Mouse (Mus musculus) cerebellum, adult 11-12 months (tissue): ENCODE measurements around the gene Crk.

ENCODE experiments used
- DNase-seq: peaks from one replicate; pipeline ENCODE4 v3.0.0; 2022

Gene Crk

DNA sequence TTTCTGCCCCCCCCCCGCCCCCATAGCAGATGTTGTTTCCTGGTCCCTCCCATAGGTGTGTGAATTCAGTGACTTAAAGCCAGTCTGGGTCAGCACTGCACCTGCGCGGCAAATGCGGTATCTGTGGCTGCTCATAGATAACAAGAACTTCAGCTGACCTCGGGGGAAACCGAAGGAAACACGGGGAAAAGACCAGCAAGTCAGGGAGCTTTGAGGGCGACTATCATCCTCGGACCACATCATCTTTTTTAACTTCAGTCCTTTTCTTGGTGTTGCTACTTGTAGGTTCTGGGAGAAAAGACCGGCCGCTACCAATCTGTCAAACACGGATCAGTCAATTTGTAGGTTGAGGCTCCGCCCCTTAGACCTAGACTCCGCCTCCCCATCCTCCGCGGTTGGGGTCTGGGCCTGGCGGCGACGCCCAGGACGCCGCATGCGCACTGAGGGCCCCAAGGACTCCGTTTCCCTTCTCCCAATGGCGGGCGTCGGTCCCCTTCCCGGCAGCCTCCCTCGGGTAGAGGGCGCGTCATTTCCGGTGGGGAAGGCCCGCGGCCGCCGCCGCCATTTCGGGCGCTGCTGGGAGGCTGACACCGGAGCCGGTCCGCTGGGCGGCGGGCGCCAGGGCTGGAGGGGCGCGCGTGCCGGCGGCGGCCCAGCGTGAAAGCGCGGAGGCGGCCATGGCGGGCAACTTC is at the start of gene Crk:
Gene Crk (plus strand): TSS at position 513 of the 692 bp plus-strand sequence.
- DNase-seq: peak; percentile 98

GRCm38 (mm10) chr11:75630098-75630497 is 49.0 kb upstream of the Crk start:
- no peak for DNase-seq

GRCm38 (mm10) chr11:75630645-75631229 is 48.3 kb upstream of the Crk start, which contains the start of gene Inpp5k:
Gene Inpp5k, plus strand, starts transcription at chr11:75630988.
- DNase-seq: peak; percentile 98

DNA sequence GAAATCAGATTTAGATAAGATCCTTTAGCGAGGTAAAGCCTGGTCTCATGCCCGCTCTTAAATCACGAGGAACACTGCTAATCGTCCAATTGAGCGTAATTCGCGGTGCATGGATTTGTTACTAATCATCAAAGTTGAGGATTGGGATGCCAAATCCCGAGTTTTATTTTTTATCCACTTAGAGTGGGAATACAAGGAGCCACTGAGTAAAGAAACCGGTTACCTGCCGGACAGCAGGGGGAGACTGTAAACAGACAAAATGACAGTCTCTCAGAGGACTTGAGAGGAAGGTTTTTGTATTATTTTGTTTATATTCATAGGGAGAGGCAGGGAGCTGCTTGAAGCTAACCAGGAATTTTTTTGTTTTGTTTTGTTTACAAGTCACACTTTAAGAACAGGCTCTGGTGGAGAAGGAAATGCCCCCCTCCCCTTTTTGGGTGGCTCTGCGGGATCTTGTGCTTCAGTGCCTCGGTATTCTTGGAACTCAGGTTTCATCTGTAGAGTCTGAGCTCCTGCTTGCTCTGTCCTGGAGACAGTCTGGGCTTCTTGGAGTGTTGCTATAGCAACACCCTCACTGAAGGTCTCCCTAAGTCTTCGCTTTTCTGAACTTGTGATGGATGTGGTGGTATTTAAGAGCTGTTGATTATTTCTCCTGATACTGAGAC is 47.4 kb upstream of the Crk start:
- DNase-seq: peak; percentile 45

DNA sequence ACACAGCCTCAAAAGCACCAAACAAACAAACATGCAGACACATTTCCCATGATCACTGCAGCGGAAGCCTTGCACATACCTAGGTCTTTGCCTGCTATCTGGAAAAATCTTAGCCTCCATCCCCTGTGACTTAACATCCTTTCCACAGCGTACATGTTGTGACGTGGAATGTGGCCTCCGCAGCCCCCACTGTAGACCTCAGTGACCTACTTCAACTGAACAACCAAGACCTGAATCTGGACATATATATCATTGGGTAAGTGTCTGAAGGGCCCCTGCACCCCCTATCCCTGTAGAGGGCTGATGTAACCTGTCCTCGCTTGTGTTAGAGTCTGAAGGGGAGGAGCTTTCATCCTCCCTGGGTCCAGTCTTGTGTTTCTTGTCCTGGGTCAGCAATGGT is 46.1 kb upstream of the Crk start:
- no peak for DNase-seq

DNA sequence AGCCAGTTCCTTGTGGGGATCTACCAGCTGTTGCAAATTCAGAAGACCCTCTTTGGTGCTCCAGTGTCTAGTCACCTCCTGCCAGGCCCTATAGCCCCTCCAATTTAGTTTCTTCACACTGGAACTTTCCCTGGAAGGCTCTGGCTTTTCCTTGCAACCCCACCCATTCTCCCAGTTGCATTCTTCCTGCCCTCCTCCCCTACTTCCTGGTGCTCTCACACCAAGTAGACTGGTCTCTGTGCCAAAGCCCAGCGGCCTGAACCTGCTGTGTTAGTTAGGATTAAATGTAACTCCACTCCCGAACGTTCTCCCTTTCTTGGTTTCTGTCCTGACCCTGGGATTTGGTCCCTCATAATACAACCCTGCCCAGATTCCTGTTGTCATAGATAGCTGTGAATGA is 44.3 kb upstream of the Crk start:
- DNase-seq: no peak

- DNase-seq: no peak
Measured at GRCm38 (mm10) chr11:75635315-75635714, 43.7 kb upstream of the Crk start.

- DNase-seq: no peak
Measured at GRCm38 (mm10) chr11:75643323-75643722, 35.7 kb upstream of the Crk start.

DNA sequence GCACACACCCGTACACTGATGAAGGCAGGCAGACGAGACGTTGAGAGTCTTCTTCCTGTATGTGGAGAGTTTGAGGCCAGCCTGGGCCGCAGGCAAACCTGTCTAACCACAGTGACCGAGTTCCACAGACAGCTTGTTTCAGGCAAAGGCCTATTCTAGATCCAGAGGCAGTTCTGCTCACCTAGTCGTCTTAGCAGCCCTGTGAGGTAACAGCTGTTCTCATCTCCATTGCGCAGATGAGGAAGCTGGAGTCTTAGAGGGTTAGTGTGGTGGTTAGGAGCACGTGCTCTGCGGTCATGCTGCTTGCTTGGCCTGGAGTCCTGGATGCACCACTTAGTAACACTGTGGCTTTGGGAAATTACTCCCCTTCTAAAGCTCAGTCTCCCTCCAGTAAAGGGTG is 34.4 kb upstream of the Crk start:
- DNase-seq: no peak

DNA sequence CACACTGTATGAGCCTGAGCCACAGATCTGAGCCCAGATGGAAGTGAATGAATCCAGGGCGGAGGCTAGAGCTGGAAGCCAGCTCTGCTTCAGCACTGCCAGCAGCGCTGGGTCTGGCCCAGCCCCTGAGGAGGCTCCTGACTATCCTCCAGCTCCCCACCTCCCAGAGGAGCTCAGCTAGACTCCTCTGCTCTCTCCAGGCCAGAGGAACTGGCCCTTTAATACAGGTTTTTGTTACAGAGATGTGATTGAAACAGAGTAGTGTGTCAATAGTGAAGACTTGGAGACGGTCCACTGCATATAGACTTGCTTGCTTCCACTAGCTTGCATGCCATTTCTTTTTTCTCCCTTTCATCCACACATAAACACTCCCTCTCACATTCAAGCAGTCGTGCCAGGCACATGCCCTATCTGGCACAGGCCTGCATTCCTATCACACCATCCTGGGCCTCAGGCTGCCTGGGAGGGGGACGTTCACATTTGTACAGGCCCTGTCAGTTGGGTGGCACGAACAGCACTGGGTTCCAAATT is 31.3 kb upstream of the Crk start:
- peak; percentile 64 for DNase-seq

- no peak for DNase-seq
Measured at GRCm38 (mm10) chr11:75649155-75649561, 29.9 kb upstream of the Crk start.

DNA sequence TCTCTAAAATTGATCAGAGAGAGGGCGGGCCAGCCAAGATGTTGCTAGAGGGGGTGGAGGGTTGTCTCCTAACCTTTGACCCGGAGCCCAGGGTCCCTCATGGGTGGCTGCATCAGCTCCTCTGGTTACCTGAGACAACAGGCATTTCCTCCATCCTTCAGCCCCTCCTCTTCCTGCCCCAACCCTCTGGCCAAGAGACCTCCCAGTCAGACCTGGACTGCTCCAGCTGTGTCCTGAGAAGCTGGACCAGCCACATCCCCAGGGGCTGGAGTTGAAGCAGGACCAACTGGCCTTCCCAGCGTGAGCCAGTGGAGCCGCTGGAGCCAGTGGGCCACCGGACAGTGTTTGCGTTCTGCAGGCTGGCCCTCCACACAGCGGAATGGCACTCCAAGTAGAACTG is 28.7 kb upstream of the Crk start, which contains the start of gene Myo1c:
Gene Myo1c (plus strand): TSS at position 194 of the 400 bp plus-strand sequence.
- DNase-seq: no peak

- no peak for DNase-seq
Measured at GRCm38 (mm10) chr11:75650958-75651425, 28.1 kb upstream of the Crk start.

GRCm38 (mm10) chr11:75651426-75652221 is 27.4 kb upstream of the Crk start:
- peak; percentile 82 for DNase-seq

DNA sequence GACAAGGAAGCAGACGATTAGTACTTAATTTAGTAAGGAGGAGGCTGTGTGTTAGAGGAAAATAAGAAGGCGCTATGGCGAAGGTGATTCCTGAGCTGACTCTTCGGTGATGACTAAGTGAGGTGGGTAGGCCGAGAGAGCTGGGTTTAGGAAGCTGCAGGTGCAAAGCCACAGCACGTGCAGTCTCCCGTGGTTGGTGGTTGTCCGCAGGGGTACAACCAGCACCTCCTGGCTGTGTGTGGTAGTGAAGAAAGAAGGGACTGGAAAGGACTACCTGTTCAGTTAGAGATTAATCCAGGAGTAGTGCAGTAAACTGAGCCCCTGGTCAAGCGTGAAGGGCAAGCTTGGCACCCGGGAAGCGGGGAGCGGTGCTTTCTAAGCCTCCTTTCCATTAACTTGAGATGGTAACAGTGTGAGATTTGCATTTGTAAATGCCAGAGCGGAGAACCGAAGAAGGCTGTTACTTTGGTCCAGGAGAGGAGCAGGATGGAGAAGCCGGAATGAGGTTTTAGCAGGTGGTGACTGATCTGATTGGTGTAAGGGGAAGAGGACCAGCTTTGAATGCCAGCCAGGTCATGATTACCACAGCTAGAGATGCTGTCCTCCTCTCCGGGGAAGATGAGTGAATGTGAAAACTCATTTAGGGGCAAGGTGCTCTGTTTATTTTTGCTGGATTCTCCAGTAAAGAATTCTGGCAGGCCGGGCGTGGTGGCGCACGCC is 26.7 kb upstream of the Crk start:
- DNase-seq: no peak

DNA sequence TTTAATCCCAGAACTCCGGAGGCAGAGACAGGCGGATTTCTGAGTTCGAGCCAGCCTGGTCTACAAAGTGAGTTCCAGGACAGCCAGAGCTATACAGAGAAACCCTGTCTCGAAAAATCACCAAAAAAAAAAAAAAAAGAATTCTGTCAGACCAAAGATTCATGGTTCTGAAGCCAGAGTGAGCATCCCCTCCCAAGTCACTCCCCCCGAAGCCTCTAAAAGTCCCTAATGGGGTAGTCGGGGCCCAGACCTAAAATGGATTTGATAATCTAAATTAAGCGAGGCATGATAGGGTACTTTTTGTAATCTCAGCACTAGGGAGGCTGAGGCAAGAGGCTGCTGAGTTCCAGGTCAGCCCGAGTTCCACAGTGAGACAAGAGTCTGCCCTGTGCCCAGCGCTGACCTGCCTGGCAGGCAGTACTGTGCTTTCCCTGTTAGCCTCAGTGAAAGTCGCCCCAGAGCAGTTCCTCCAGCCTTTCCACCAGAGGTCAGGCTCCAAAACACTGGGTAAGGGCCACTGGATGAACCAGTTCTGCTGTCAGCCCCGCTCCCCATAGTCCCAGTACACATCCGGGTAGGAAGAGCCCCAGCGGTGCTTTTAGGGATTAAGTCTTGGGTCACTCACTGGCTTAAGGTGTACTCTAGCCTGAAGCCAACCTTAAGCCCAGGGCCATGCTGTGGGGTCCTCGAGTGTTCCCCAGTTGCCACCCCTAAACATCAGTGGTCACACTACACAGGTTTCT is 25.9 kb upstream of the Crk start:
- DNase-seq: no peak

DNA sequence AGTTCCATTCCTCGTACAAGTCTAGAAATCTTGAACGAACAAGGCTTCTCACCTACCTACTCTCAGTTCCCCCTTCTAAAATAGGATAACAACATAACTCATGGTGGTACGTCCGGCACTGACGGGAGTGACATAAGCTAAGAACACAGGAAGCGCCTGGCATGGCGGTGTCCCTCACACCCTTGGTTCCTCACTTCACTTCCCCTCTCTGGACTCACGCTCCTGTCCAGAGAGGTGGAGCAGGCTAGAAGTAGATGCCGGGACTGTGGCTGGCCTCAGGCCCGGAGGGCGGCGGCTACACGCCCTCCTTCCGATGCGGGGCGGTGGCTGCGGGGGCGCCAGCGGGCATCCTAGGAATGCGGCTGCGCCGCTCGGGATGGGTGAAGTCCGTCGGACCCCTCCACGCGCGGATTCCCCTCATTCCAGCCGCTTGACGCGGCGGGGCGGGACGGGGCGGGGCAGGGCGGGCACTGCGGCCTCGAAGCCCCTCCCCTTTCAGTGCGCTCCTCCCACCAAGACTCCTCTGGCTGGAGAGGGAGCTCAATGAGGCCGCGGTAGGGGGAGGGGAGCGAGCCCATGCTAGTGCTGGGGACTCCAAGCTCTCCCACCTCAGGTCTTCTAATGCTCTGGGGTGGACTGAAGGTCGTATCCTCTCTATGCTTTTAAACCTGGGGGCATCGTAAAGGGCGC is 25.1 kb upstream of the Crk start:
- peak; percentile 82 for DNase-seq

GRCm38 (mm10) chr11:75654471-75655390 is 24.3 kb upstream of the Crk start:
- DNase-seq: no peak
